Mouse (Mus musculus) liver, embryonic 16.5 days (tissue): ENCODE measurements around the gene 1600015I10Rik. TPM values are rescaled to one million over a fixed set of nuclear protein-coding genes. Genes with fewer than 3 reads are reported as not detected.
"Not testable (repeated sequence)": the region's sequence is repeated elsewhere in the genome, so short reads cannot be mapped to it uniquely, and the experiment has no call there.

Experiments
- ATAC-seq: fragments of 200-750 bp; cut with Nextera tagmentation; 2 replicates; pipeline ENCODE4 v1.8.0; 2017; ENCODE audit warnings: low read depth, mild to moderate bottlenecking, moderate number of reproducible peaks, moderate library complexity
- H3K27ac ChIP-seq: fragments of 300-500 bp; sonication (generic); 2 replicates; pipeline ENCODE4 v1.5.1; 2014; ENCODE audit warnings: mild to moderate bottlenecking, low read length
- H3K27me3 ChIP-seq: fragments of 300-500 bp; sonication (generic); 2 replicates; pipeline ENCODE4 v1.6.1; 2014; ENCODE audit warnings: low read depth, low read length, mixed read lengths; ENCODE audit not compliant: control insufficient read depth, insufficient read depth
- H3K36me3 ChIP-seq: fragments of 300-500 bp; sonication (generic); 2 replicates; pipeline ENCODE4 v1.6.1; 2014; ENCODE audit warnings: mild to moderate bottlenecking; ENCODE audit not compliant: control insufficient read depth, insufficient read depth
- H3K4me1 ChIP-seq: fragments of 300-500 bp; sonication (generic); 2 replicates; pipeline ENCODE4 v1.6.1; 2014; ENCODE audit warnings: low read depth, low read length, mixed read lengths; ENCODE audit not compliant: control insufficient read depth
- H3K4me2 ChIP-seq: fragments of 300-500 bp; sonication (generic); 2 replicates; pipeline ENCODE4 v1.6.1; 2014; ENCODE audit warnings: low read depth, low read length, mixed read lengths
- H3K4me3 ChIP-seq: fragments of 300-500 bp; sonication (generic); 2 replicates; pipeline ENCODE4 v1.5.1; 2014; ENCODE audit warnings: low read depth, mild to moderate bottlenecking, low read length
- H3K9ac ChIP-seq: fragments of 300-500 bp; sonication (generic); 2 replicates; pipeline ENCODE4 v1.6.1; 2014; ENCODE audit warnings: low read depth, low read length
- H3K9me3 ChIP-seq: fragments of 300-500 bp; sonication (generic); replicated peaks from 2 replicates; pipeline ENCODE4 v1.6.1; 2016; ENCODE audit warnings: low read length; ENCODE audit not compliant: control insufficient read depth
- WGBS: fragments of 180-500 bp; shearing (Covaris S2); extraction: QIAGEN DNeasy Blood & Tissue Kit; methylation state at CpG from one replicate; pipeline ENCODE4 v1.1.7; 2014; ENCODE audit not compliant: insufficient replicate concordance; 5-methylcytosine and 5-hydroxymethylcytosine counted together
- polyA plus RNA-seq: library from polyadenylated mRNA; unstranded; fragments of >200 nt; fragmentation: Nextera tagmentation; extraction: Ambion mirVana; gene quantifications from 2 replicates; pipeline ENCODE4 v1.2.1, GENCODE M21; 2015

1600015I10Rik gene
- polyA plus RNA-seq, 1 experiment from 2014 or later: not detected

DNA sequence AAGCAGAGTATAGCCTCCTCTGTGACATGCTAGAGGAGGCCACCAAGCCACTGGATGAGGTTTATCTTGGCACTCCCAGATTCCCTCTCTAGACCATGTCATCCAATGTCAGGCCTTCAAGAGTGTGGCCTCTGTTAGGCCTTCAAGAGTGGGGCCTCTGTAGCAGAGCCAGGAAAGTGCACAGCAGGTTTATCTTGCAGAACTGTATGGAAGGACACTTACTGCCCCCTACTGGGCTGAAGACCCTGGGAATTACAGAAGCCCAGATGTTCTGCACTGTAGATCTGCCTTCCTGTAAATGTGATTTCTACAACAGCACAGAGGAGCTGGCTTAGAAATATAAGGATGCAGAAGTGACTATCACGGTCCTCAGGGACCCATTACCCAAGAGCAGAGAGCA, 25.3 kb downstream of the 1600015I10Rik start:
- Histone ChIP-seq H3K4me1 (no peaks in the 10 kb centered on the region), H3K9me3 (no peaks in the 10 kb centered on the region), H3K4me3 (no peak overlapping the region), H3K36me3 (no peaks in the 10 kb centered on the region), H3K27me3 (no peaks in the 10 kb centered on the region), H3K27ac (no peak overlapping the region), H3K9ac (no peak overlapping the region), H3K4me2 (no peak overlapping the region)
- 7% methylated on average over 1 of the region's 1 CpGs for WGBS
- ATAC-seq: no peak

DNA sequence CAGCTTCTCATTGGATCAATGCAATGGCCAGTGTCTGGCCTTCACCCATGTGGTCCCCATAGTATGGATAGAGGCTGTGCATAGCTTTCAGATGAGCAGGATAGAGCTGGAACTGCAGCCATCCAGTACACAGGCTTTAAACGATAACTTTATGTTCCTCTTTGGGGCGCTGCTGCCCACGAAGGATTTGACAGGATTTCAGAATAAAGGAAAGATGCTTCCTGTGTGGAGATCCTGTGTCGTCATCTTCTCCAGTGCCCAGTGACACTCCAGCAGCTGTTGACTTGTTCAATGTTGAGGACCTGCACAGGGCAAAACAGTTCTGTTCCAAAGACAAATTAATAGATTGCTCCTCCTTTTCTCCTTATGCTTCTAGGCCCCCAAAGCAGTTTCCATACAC, 27.1 kb downstream of the 1600015I10Rik start:
- WGBS: 23% methylated on average over 4 of the region's 4 CpGs
- Histone ChIP-seq H3K4me2 (no peak overlapping the region), H3K9ac (no peak overlapping the region), H3K9me3 (no peaks in the 10 kb centered on the region), H3K27me3 (no peaks in the 10 kb centered on the region), H3K4me3 (no peak overlapping the region), H3K36me3 (no peaks in the 10 kb centered on the region), H3K27ac (no peak overlapping the region), H3K4me1 (no peaks in the 10 kb centered on the region)
- ATAC-seq: no peak

- WGBS: 45% methylated on average over 1 of the region's 1 CpGs
- no peak for ATAC-seq
- no peak overlapping the region for H3K27ac ChIP-seq
These were observed 28.4 kb downstream of the 1600015I10Rik start for GRCm38 (mm10) chr6:48958053-48958452.

DNA sequence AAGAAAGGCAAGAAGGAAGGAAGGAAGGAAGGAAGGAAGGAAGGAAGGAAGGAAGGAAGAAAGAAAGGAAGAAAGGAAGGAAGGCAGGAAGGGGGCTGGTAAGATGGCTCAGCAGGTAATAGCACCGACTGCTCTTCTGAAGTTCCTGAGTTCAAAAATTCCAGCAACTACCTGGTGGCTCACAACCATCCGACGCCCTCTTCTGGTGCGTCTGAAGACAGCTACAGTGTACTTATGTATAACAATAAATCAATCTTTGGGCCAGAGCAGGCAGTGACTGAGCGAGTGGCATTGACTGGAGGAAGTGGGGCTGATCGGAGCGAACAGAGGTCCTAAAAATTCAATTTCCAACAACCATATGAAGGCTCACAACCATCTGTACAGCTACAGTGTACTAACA, 29.5 kb downstream of the 1600015I10Rik start:
- not testable (repeated sequence) for H3K4me2 ChIP-seq, H3K9ac ChIP-seq, ATAC-seq, H3K27me3 ChIP-seq, H3K4me3 ChIP-seq, H3K36me3 ChIP-seq, H3K9me3 ChIP-seq, H3K27ac ChIP-seq, H3K4me1 ChIP-seq
- WGBS: 28% methylated on average over 7 of the region's 7 CpGs

More at GRCm38 (mm10) chr6:48958053-48958452, 28.4 kb downstream of the 1600015I10Rik start:
- Histone ChIP-seq H3K9me3 (no peaks in the 10 kb centered on the region), H3K4me3 (no peak overlapping the region), H3K4me1 (no peaks in the 10 kb centered on the region), H3K36me3 (no peaks in the 10 kb centered on the region), H3K9ac (no peak overlapping the region), H3K4me2 (no peak overlapping the region), H3K27me3 (no peaks in the 10 kb centered on the region)

DNA sequence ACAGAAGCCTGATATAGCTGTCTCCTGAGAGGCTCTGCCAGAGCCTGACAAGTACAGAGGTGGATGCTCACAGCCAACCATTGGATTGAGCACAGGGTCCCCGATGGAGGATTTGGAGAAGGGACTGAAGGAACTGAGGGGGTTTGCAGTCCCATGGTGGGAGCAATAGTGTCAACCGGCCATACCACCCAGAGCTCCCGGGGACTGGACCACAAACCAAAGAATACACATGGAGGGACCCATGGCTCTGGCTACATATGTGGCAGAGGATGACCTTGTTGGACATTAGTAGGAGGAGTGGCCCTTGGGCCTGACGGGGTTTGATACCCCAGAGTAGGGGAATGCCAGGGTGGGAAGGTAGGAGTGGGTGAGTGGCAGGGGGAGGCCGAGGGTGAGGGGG, 37.0 kb downstream of the 1600015I10Rik start:
- WGBS: 60% methylated on average over 5 of the region's 5 CpGs

GRCm38 (mm10) chr6:48967868-48968267, 38.2 kb downstream of the 1600015I10Rik start:
- Histone ChIP-seq H3K27ac (no peak overlapping the region), H3K9me3 (no peaks in the 10 kb centered on the region), H3K4me2 (no peak overlapping the region), H3K4me3 (no peak overlapping the region), H3K27me3 (no peaks in the 10 kb centered on the region), H3K9ac (no peak overlapping the region), H3K4me1 (no peaks in the 10 kb centered on the region), H3K36me3 (no peaks in the 10 kb centered on the region)
- ATAC-seq: no peak

More for the DNA sequence above, 37.0 kb downstream of the 1600015I10Rik start:
- H3K4me2 ChIP-seq, H3K27ac ChIP-seq, H3K9ac ChIP-seq, ATAC-seq, H3K4me3 ChIP-seq, H3K36me3 ChIP-seq, H3K9me3 ChIP-seq, H3K27me3 ChIP-seq, H3K4me1 ChIP-seq: not testable (repeated sequence)

GRCm38 (mm10) chr6:48974663-48975062, 45.0 kb downstream of the 1600015I10Rik start, which contains the start of gene Doxl2:
TSS of gene Doxl2 (plus strand) at chr6:48974963.
- 46% methylated on average over 2 of the region's 2 CpGs for WGBS
- H3K4me1 ChIP-seq: no peaks in the 10 kb centered on the region
- ATAC-seq: no peak
- H3K4me3 ChIP-seq: no peak within 1 kb of the TSS
- no peaks in the 10 kb centered on the region for H3K9me3 ChIP-seq
- H3K36me3 ChIP-seq: no peaks in the 10 kb centered on the region
- H3K27me3 ChIP-seq: no peaks in the 10 kb centered on the region
- H3K27ac ChIP-seq: no peak within 1 kb of the TSS
- no peak within 1 kb of the TSS for H3K4me2 ChIP-seq
- no peak within 1 kb of the TSS for H3K9ac ChIP-seq

- H3K4me3 ChIP-seq: no peak overlapping the region
- no peak overlapping the region for H3K27ac ChIP-seq
- H3K36me3 ChIP-seq: no peaks in the 10 kb centered on the region
- WGBS: 29% methylated on average over 1 of the region's 1 CpGs
- no peak overlapping the region for H3K4me2 ChIP-seq
- no peaks in the 10 kb centered on the region for H3K4me1 ChIP-seq
- H3K9ac ChIP-seq: no peak overlapping the region
- H3K9me3 ChIP-seq: no peaks in the 10 kb centered on the region
- H3K27me3 ChIP-seq: no peaks in the 10 kb centered on the region
- no peak for ATAC-seq
These were observed 49.9 kb downstream of the 1600015I10Rik start for GRCm38 (mm10) chr6:48979616-48980015.

DNA sequence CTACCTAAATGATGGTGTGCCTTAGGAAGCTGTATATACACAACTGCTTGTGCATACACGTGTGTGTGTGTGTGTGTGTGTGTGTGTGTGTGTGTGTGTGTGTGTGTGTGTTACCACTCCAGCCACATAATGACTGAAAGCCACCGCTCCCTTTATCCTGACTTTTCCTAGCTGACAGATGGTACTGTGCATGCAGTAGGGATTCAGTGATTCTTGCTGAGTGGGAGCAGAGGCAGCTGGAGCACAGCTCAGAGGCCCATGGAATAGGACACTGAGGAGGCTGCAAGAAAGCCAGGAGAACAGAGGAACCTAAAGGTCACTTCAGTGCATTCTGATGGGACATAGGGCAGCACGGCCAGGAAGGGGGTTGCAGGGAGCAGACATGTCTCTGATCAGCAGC, 52.6 kb downstream of the 1600015I10Rik start:
- H3K9me3 ChIP-seq: no peaks in the 10 kb centered on the region
- no peaks in the 10 kb centered on the region for H3K27me3 ChIP-seq
- H3K4me1 ChIP-seq: no peaks in the 10 kb centered on the region
- no peak for ATAC-seq
- no peaks in the 10 kb centered on the region for H3K36me3 ChIP-seq
- H3K4me2 ChIP-seq: no peak overlapping the region
- no peak overlapping the region for H3K4me3 ChIP-seq
- H3K27ac ChIP-seq: no peak overlapping the region
- WGBS: 53% methylated on average over 3 of the region's 3 CpGs
- no peak overlapping the region for H3K9ac ChIP-seq
